Mouse (Mus musculus): Measurements from ENCODE around the gene Olfr1367. TPM values are rescaled to one million over a fixed set of nuclear protein-coding genes. Genes with fewer than 3 reads are reported as not detected.
A peak's percentile ranks its signal among the peaks of the same experiment; 100 is the strongest.
"Not testable (repeated sequence)": the region's sequence is repeated elsewhere in the genome, so short reads cannot be mapped to it uniquely, and the experiment has no call there.

Gene Olfr1367
- total RNA-seq, 2 experiments from 2014 or later = not detected

- no peak for DNase-seq (ENCODE audit: low spot score in 2 of 2)
- peak overlapping the region; percentile 83 for H3K4me3 ChIP-seq
- H3K27ac ChIP-seq = no peak overlapping the region
- TF ChIP-seq CTCF (conservative IDR thresholded peaks at IDR 0.05) = no peak
These were observed 19.3 kb upstream of the Olfr1367 start for GRCm38 (mm10) chr13:21327424-21327823.

GRCm38 (mm10) chr13:21350593-21350992 lies 3.9 kb downstream of the Olfr1367 start:
- no peak for DNase-seq (ENCODE audit: low spot score in 2 of 2)
- Histone ChIP-seq H3K27ac (no peak overlapping the region), H3K4me3 (no peak overlapping the region)
- no peak for TF ChIP-seq CTCF (conservative IDR thresholded peaks at IDR 0.05)

GRCm38 (mm10) chr13:21362621-21363248 lies 16.0 kb downstream of the Olfr1367 start, which contains the start of gene Zscan12:
Zscan12 (plus strand) TSS chr13:21362820.
- Histone ChIP-seq H3K4me3 (peak within 1 kb of the TSS; percentile 100), H3K27ac (peak within 1 kb of the TSS; percentile 87)
- TF ChIP-seq CTCF (conservative IDR thresholded peaks at IDR 0.05) = no peak
- DNase-seq (ENCODE audit: low spot score in 2 of 2) = peak; percentile 90 to 94

GRCm38 (mm10) chr13:21363719-21364118 lies 17.0 kb downstream of the Olfr1367 start:
- DNase-seq (ENCODE audit: low spot score in 2 of 2) = no peak
- H3K4me3 ChIP-seq = peak overlapping the region; percentile 100
- no peak for TF ChIP-seq CTCF (conservative IDR thresholded peaks at IDR 0.05)
- H3K27ac ChIP-seq = no peak overlapping the region

GRCm38 (mm10) chr13:21366635-21367034 lies 19.9 kb downstream of the Olfr1367 start:
- Histone ChIP-seq H3K4me3 (no peak overlapping the region), H3K27ac (no peak overlapping the region)
- no peak for DNase-seq (ENCODE audit: low spot score in 2 of 2)
- no peak for TF ChIP-seq CTCF (conservative IDR thresholded peaks at IDR 0.05)

- DNase-seq (ENCODE audit: low spot score in 2 of 2) = no peak
- Histone ChIP-seq H3K27ac (no peak overlapping the region), H3K4me3 (no peak overlapping the region)
- no peak for TF ChIP-seq CTCF (conservative IDR thresholded peaks at IDR 0.05)
These were observed 26.0 kb downstream of the Olfr1367 start for GRCm38 (mm10) chr13:21372700-21373099.

GRCm38 (mm10) chr13:21377773-21378172 lies 31.1 kb downstream of the Olfr1367 start:
- TF ChIP-seq CTCF (conservative IDR thresholded peaks at IDR 0.05) = no peak
- H3K4me3 ChIP-seq = no peak overlapping the region
- no peak for DNase-seq (ENCODE audit: low spot score in 2 of 2)
- H3K27ac ChIP-seq = no peak overlapping the region

GRCm38 (mm10) chr13:21395211-21395610 lies 48.5 kb downstream of the Olfr1367 start:
- no peak for DNase-seq (ENCODE audit: low spot score in 2 of 2)
- H3K4me3 ChIP-seq = no peak overlapping the region
- no peak overlapping the region for H3K27ac ChIP-seq
- no peak for TF ChIP-seq CTCF (conservative IDR thresholded peaks at IDR 0.05)

GRCm38 (mm10) chr13:21395623-21396022 lies 48.9 kb downstream of the Olfr1367 start:
- no peak for DNase-seq (ENCODE audit: low spot score in 2 of 2)
- no peak overlapping the region for H3K4me3 ChIP-seq
- no peak for TF ChIP-seq CTCF (conservative IDR thresholded peaks at IDR 0.05)
- no peak overlapping the region for H3K27ac ChIP-seq

GRCm38 (mm10) chr13:21396048-21396447 lies 49.3 kb downstream of the Olfr1367 start:
- peak overlapping the region; percentile 38; the same call in 1 of the 2 replicates for H3K4me3 ChIP-seq

GRCm38 (mm10) chr13:21397486-21397885 lies 50.8 kb downstream of the Olfr1367 start:
- Histone ChIP-seq H3K27ac (no peak overlapping the region), H3K4me3 (no peak overlapping the region)
- DNase-seq (ENCODE audit: low spot score in 2 of 2) = no peak
- no peak for TF ChIP-seq CTCF (conservative IDR thresholded peaks at IDR 0.05)

More at GRCm38 (mm10) chr13:21396048-21396447, 49.3 kb downstream of the Olfr1367 start:
- H3K27ac ChIP-seq; DNase-seq (ENCODE audit: low spot score in 2 of 2): not testable (repeated sequence)

Small RNAs within 50 kb of the gene (microRNA-seq; reads per million reads assigned to microRNA genes)
- gene Mir6942 = 0 to 0.37 reads per million in 2 experiments

Other genes with a start within 250 kb of the Olfr1367 start
- not detected for gene Olfr1369-ps1, start 235.4 kb upstream of the Olfr1367 start, total RNA-seq (2021)
- not detected for gene Olfr263, start 217.3 kb upstream of the Olfr1367 start, total RNA-seq (2021)
- not detected for gene Olfr1368, start 201.0 kb upstream of the Olfr1367 start, total RNA-seq (2021)
- gene Trim27, start 167.5 kb upstream of the Olfr1367 start, total RNA-seq (2021) = 10 to 100 TPM; 38.7 to 39.9 TPM
- gene Gpx5, start 54.2 kb upstream of the Olfr1367 start, total RNA-seq (2021) = not detected
- gene Gpx6, start 34.8 kb upstream of the Olfr1367 start, total RNA-seq (2021) = not detected
- gene Zscan12, start 15.9 kb downstream of the Olfr1367 start, total RNA-seq (2021) = 1 to 10 TPM; 9.4 to 10.0 TPM
- gene Zkscan3, start 55.8 kb downstream of the Olfr1367 start, total RNA-seq (2021) = 10 to 100 TPM; 36.0 to 43.5 TPM
- 1 to 10 TPM; 1.1 to 1.6 TPM for gene Pgbd1, start 94.1 kb downstream of the Olfr1367 start, total RNA-seq (2021)
- 10 to 100 TPM; 55.4 to 55.9 TPM for gene Zscan26, start 106.8 kb downstream of the Olfr1367 start, total RNA-seq (2021)
- under 1 TPM; 0.56 to 0.92 TPM for gene Nkapl, start 121.6 kb downstream of the Olfr1367 start, total RNA-seq (2021)
- 1 to 10 TPM; 6.5 TPM for gene Zkscan4, start 132.0 kb downstream of the Olfr1367 start, total RNA-seq (2021)
- gene Gm10065, start 132.5 kb downstream of the Olfr1367 start, total RNA-seq (2021) = not detected
- gene AK157302, start 148.3 kb downstream of the Olfr1367 start, total RNA-seq (2021) = 10 to 100 TPM; 19.4 to 21.2 TPM
- 10 to 100 TPM; 59.2 to 60.9 TPM for gene Gm11273, start 154.5 kb downstream of the Olfr1367 start, total RNA-seq (2021)
- 10 to 100 TPM; 20.2 to 23.4 TPM for gene Zkscan8, start 184.2 kb downstream of the Olfr1367 start, total RNA-seq (2021)
- gene Olfr1366, start 195.9 kb downstream of the Olfr1367 start, total RNA-seq (2021) = not detected
- not detected for gene Olfr1535, start 213.0 kb downstream of the Olfr1367 start, total RNA-seq (2021)
- not detected for gene Olfr1364, start 234.8 kb downstream of the Olfr1367 start, total RNA-seq (2021)

Data from layer of hippocampus, adult 2 months (tissue).